Mouse (Mus musculus): ENCODE data around the gene Casr. TPM values are rescaled to one million over a fixed set of nuclear protein-coding genes. Genes with fewer than 3 reads are reported as not detected.

The Casr gene
- polyA plus RNA-seq (2012; rRNA removed) = 0.03 and 0.04 TPM in 2 replicates

DNA sequence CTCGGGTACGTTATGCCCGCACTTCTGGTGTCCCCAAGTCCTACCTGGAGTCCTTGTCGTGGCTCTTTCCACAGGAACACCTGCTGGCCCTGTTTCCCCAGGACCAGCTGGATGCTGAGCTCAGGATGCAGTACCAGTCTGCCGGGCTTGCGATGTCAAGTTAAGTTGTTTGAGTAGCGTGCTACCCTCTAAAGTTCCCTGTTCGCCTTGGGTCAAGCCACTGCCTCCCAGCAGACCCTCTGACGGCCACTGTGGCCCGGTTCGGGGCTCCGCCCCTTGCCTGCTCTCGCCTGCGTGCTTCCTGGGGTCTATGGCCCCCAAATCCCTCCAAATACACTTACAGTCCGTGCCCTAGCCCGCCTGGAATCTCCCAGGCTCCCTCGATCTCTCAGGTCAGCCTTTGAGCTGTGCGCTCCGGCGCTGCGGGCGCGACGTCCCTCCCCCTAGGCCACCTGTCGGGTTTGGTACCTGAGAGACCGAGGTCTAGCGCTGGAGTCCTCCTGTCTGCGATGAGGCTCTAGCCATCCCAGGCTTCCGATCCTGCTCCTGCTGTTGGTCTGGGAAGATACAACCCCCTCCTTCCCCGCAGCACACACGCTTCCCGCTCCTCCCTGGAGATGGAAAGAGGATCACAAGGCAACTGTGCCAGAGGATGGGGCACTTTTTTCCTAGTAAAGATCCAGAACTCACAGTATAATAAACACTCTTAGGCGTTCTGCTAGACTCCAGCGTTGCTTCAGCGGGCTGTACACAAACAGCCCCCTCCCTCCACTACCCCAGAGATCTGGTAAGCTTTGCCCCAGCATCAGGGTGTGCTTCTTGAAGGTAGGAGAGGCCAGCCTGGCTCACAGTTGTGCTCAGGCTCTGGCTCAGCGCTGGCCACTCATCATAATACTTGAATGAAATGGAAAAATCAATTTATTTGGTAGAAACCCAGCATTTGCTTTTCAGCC lies at the start of gene Casr:
Gene Casr, minus strand, starts transcription at position 756 of the 953 bp plus-strand sequence.
- WGBS = 4% methylated on average over 36 of the region's 36 CpGs

DNA sequence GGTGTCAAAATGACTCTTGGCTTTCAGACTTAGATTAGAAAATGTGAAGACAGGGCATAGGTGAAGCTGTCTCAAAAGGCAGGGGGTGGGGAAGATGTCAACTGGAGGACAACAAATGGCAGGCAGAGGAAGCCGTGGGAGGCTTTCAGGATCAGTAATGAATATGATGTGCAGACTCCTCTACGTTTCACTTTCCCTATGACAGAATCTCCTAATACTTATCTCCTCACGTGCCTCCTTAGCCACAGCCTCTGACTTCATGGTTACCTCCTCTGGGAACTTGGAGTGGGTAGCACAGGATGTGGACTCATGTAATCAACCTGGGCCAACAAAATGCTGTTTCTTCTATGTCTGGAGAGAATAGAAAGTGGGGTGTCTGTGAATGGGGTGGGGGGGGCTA lies 40.7 kb upstream of the Casr start:
- WGBS = 81% methylated on average over 3 of the region's 3 CpGs
- no peak for DNase-seq (ENCODE audit: low read depth, low spot score)

More for the DNA sequence above, at the start of gene Casr:
- DNase-seq (ENCODE audit: low read depth, low spot score) = no peak

GRCm38 (mm10) chr16:36598265-36598664 lies 36.3 kb upstream of the Casr start:
- 10% methylated on average over 4 of the region's 4 CpGs for WGBS

DNA sequence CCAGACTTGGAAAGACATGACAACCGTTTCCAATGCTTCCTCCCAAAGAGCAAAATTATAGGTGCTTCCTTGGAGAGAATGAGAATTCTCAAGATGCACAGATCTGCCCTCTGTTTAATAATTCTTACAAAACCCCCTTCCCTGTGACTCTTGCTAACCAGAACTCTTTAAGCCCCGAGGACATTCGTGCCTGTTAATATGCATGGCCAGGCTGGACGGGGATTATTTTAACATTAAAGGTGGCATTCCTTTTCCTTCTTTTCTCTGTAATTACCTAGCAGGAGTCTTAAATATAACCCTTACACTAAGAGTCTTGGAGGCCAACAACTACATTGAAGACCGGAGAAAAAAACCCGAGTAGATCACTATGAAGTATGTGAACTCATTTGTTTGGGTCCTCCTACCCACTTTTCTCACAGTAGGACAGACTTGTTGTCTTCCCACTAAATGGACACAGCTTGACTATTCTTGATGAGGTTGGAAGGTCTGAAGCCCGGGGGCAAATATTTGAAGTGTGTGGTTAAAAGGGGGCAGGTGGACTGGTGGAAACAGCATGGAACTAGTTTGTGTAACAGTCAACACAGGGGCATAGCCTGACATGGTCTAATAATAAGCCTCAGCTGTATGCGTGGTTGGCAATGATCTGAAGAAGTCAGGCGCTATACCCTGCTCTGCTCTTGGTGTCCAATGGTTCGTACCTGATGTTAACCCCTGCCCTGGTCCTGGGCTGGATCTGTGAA lies 34.9 kb upstream of the Casr start:
- DNase-seq (ENCODE audit: low read depth, low spot score) = no peak
- WGBS = 94% methylated on average over 10 of the region's 10 CpGs

More at GRCm38 (mm10) chr16:36598265-36598664, 36.3 kb upstream of the Casr start:
- DNase-seq (ENCODE audit: low read depth, low spot score) = peak; percentile 56

DNA sequence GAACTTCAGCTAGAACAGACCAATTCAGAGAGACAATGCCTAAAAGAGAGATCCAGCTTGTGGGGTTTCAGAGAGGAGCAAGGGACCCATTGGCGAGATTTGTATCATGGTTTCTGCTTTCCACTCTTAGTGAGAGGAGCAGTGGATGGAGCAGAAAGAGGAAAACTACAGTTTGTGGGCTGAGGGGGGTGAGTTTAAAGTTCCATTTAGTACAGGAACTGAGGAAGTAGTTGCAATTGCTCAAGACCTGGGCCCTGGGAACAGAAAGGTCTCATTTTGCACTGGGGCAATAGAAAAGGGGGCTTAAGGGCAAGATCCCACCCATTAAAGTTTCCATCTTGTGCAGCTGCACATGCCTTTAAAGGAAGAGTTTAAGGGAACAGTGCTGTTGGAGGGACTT lies 28.0 kb upstream of the Casr start:
- 78% methylated on average over 1 of the region's 1 CpGs for WGBS

GRCm38 (mm10) chr16:36587971-36588370 lies 26.0 kb upstream of the Casr start:
- WGBS = 72% methylated on average over 4 of the region's 4 CpGs
- DNase-seq (ENCODE audit: low read depth, low spot score) = no peak

More for the DNA sequence above, 28.0 kb upstream of the Casr start:
- no peak for DNase-seq (ENCODE audit: low read depth, low spot score)

DNA sequence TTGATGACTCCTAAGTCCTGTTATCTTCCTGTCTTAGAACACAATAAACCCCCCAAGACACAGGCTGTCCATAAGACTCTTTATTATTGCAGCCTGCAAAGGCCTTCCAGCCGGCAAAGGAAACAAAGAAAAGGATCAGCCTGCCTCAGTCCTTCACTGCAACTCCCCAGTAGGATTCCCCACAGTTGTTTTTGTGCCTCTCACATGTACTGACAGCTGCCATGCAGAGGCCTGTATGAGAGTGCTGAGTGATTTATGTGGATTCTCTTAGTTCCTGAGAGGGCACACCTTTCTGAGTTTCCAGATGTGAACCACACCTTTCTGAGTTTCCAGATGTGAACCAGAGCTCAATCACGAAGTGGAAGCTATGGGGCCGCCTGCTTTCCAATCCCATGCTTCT lies 20.1 kb upstream of the Casr start:
- DNase-seq (ENCODE audit: low read depth, low spot score) = no peak
- WGBS = 68% methylated on average over 3 of the region's 3 CpGs

DNA sequence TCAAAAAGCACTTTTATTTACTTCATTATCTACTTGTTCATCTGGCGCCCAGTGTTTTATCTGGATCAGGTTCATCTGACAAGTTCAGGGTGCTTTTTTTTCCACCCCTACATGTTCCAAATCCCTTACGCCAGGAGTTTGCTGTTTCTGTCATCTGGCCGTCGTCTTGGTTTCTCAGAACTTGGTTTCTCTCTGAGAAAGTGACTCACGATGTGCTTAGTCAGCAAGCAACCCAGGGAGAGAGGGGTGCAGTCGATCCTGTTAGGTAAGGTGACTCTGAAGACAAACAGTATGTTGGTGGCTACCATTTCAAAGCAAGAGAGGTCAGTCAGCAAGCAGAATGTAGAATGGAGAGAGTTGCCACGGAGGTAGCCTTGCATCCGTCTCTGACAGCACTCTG lies 10.0 kb upstream of the Casr start:
- DNase-seq (ENCODE audit: low read depth, low spot score) = no peak

DNA sequence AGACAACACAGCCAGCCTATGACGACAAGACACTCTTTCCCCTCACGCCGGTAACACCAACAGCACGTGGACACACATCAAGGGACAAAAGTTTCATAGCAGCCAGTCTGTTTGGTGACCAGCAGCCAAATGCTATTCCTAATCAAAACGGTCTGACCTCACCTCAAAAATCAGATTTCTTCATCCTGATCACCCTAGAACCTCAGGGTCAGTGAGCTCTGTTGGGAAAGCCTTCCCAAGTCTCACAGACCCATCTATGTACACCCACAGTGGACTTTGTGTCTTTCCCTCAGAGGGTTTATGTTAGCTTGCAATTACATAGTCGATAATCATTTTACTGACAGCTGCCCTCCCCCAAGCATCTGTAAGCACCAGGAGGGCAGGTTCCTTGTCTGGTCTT lies 2.4 kb downstream of the Casr start:
- WGBS = 35% methylated on average over 6 of the region's 6 CpGs

More for the DNA sequence above, 10.0 kb upstream of the Casr start:
- 64% methylated on average over 8 of the region's 8 CpGs for WGBS

GRCm38 (mm10) chr16:36555672-36556165 lies 6.2 kb downstream of the Casr start:
- 82% methylated on average over 10 of the region's 10 CpGs for WGBS
- DNase-seq (ENCODE audit: low read depth, low spot score) = no peak

More for the DNA sequence above, 2.4 kb downstream of the Casr start:
- DNase-seq (ENCODE audit: low read depth, low spot score) = peak; percentile 11

GRCm38 (mm10) chr16:36553624-36554023 lies 8.3 kb downstream of the Casr start:
- WGBS = 98% methylated on average over 3 of the region's 3 CpGs

GRCm38 (mm10) chr16:36545333-36545732 lies 16.6 kb downstream of the Casr start:
- peak; percentile 51 for DNase-seq (ENCODE audit: low read depth, low spot score)
- WGBS = 37% methylated on average over 4 of the region's 4 CpGs

More at GRCm38 (mm10) chr16:36553624-36554023, 8.3 kb downstream of the Casr start:
- no peak for DNase-seq (ENCODE audit: low read depth, low spot score)

GRCm38 (mm10) chr16:36543091-36543490 lies 18.9 kb downstream of the Casr start:
- 83% methylated on average over 3 of the region's 3 CpGs for WGBS
- no peak for DNase-seq (ENCODE audit: low read depth, low spot score)

DNA sequence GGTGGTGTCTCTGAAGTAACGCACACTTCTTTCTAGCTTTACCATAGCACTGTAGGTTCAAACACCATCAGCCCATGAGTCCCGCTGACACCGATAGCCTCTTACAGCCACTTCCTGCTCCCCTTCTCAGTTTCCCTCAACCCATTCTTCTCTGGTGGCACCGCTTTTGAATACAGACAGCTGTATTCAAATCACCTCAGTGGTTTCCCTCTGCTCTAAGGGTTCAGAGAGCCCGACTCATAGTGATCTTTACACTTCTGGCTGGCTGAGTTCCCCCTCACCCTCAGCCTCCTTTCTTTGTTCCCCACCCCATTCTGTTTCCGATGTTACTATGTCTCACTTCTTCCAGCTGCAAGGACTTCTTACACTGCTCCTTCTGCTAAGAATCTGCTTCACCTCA lies 21.1 kb downstream of the Casr start:
- no peak for DNase-seq (ENCODE audit: low read depth, low spot score)
- 81% methylated on average over 6 of the region's 6 CpGs for WGBS

GRCm38 (mm10) chr16:36532981-36533687 lies 28.8 kb downstream of the Casr start:
- DNase-seq (ENCODE audit: low read depth, low spot score) = no peak
- 73% methylated on average over 11 of the region's 11 CpGs for WGBS

DNA sequence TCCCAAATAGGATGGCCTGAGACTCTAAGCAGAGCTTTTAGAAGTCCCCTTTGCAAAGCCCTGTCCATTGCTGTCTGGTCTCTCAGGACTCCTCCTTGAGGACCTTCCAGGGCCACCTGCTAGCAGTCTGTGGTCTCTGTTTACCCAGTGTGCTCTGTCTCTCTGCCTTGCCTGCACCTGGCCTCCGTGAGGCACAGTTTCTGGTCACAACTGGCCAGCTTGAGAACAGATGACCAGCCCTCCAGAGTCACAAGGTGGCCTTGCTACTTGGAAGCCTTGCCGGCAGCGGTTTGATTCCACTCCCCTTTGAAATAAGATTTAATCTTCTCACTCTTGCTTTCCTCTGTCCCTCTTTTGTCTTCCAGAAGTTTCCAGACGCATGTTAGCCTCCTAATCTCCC lies 29.9 kb downstream of the Casr start:
- 53% methylated on average over 4 of the region's 4 CpGs for WGBS
- DNase-seq (ENCODE audit: low read depth, low spot score) = no peak

- DNase-seq (ENCODE audit: low read depth, low spot score) = no peak
- 81% methylated on average over 5 of the region's 5 CpGs for WGBS
Observed at GRCm38 (mm10) chr16:36531630-36532029, 30.3 kb downstream of the Casr start.

GRCm38 (mm10) chr16:36530566-36531552 lies 31.1 kb downstream of the Casr start:
- WGBS = 68% methylated on average over 15 of the region's 15 CpGs
- no peak for DNase-seq (ENCODE audit: low read depth, low spot score)

Data from large intestine, adult 2 months (tissue).